Mouse (Mus musculus) embryonic facial prominence, embryonic 10.5 days (tissue): ENCODE measurements around the gene Spon2. TPM values are rescaled to one million over a fixed set of nuclear protein-coding genes. Genes with fewer than 3 reads are reported as not detected.
A peak's percentile ranks its signal among the peaks of the same experiment; 100 is the strongest.

ENCODE experiments used
- DNase-seq: peaks from one replicate; pipeline ENCODE4 v3.0.0-alpha.2; 2017; ENCODE audit warnings: low spot score
- H3K27ac ChIP-seq: fragments of 300-500 bp; sonication (generic); replicated peaks from 2 replicates; pipeline ENCODE4 v1.5.1; 2016; ENCODE audit warnings: mild to moderate bottlenecking
- H3K27me3 ChIP-seq: fragments of 300-500 bp; sonication (generic); replicated peaks from 2 replicates; pipeline ENCODE4 v1.6.1; 2016; ENCODE audit warnings: low read depth, mild to moderate bottlenecking; ENCODE audit not compliant: poor library complexity, severe bottlenecking
- H3K36me3 ChIP-seq: fragments of 300-500 bp; sonication (generic); replicated peaks from 2 replicates; pipeline ENCODE4 v1.6.1; 2016; ENCODE audit warnings: mild to moderate bottlenecking, moderate library complexity
- H3K4me1 ChIP-seq: fragments of 300-500 bp; sonication (generic); 2 replicates; pipeline ENCODE4 v1.6.1; 2016
- H3K4me3 ChIP-seq: fragments of 300-500 bp; sonication (generic); 2 replicates; pipeline ENCODE4 v1.5.1; 2016; ENCODE audit warnings: mild to moderate bottlenecking, moderate library complexity
- H3K9me3 ChIP-seq: fragments of 300-500 bp; sonication (generic); 2 replicates; pipeline ENCODE4 v1.6.1; 2016; ENCODE audit warnings: mild to moderate bottlenecking
- WGBS: fragments of 180-500 bp; shearing (Covaris S2); methylation state at CpG from one replicate; pipeline ENCODE4 v1.1.7; 2016; 5-methylcytosine and 5-hydroxymethylcytosine counted together
- polyA plus RNA-seq: library from polyadenylated mRNA; unstranded; fragments of >200 nt; fragmentation: Nextera tagmentation; extraction: Ambion mirVana; gene quantifications from 2 replicates; pipeline ENCODE4 v1.2.1, GENCODE M21; 2016

Gene Spon2
- 3.5 and 3.6 TPM in 2 replicates for polyA plus RNA-seq

DNA sequence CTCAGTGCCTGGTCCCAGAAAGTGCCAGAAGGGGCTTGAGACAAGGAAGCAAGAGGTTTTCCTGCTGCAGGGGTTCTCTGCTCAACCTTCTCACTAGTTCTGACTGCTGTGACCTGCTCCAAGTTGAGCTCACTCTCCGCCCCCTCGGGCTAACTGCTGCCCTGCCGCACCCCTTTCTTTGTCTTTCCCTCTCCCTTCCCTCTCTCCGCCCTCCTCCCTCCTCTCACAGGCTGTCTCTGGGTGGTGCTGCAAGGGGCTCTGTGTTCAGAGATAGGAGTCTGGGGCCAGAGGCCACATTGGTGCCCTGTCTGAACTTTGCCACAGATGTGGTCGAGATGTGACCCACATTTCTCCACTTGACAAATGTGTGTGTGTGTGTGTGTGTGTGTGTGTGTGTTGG, at the start of gene Spon2:
Gene Spon2 (minus strand): TSS at position 375 of the 400 bp plus-strand sequence.
- no peaks in the 10 kb centered on the region for H3K27me3 ChIP-seq
- H3K36me3 ChIP-seq, result no peaks in the 10 kb centered on the region
- H3K4me1 ChIP-seq, result peaks cover 67% of the 10 kb centered on the region
- WGBS, result 15% methylated on average over 5 of the region's 5 CpGs
- DNase-seq, result peak; percentile 55
- no peaks in the 10 kb centered on the region for H3K9me3 ChIP-seq
- H3K4me3 ChIP-seq, result peak within 1 kb of the TSS; percentile 25; the same call in 1 of the 2 replicates
- H3K27ac ChIP-seq, result peak within 1 kb of the TSS; percentile 72

GRCm38 (mm10) chr5:33254416-33254815, 36.2 kb upstream of the Spon2 start:
- Histone ChIP-seq H3K27ac (no peak overlapping the region), H3K4me1 (no peaks in the 10 kb centered on the region), H3K27me3 (no peaks in the 10 kb centered on the region), H3K9me3 (no peaks in the 10 kb centered on the region), H3K36me3 (peaks cover 100% of the 10 kb centered on the region), H3K4me3 (no peak overlapping the region)
- no peak for DNase-seq
- WGBS, result 91% methylated on average over 5 of the region's 5 CpGs

GRCm38 (mm10) chr5:33248186-33248585, 29.9 kb upstream of the Spon2 start:
- no peak for DNase-seq
- 88% methylated on average over 12 of the region's 12 CpGs for WGBS
- H3K27ac ChIP-seq, result no peak overlapping the region
- H3K27me3 ChIP-seq, result no peaks in the 10 kb centered on the region
- no peaks in the 10 kb centered on the region for H3K9me3 ChIP-seq
- H3K4me1 ChIP-seq, result no peaks in the 10 kb centered on the region
- H3K4me3 ChIP-seq, result no peak overlapping the region
- H3K36me3 ChIP-seq, result peaks cover 99% of the 10 kb centered on the region

GRCm38 (mm10) chr5:33247387-33247786, 29.1 kb upstream of the Spon2 start:
- Histone ChIP-seq H3K4me1 (no peaks in the 10 kb centered on the region), H3K27me3 (no peaks in the 10 kb centered on the region), H3K4me3 (no peak overlapping the region), H3K27ac (no peak overlapping the region), H3K36me3 (peaks cover 99% of the 10 kb centered on the region), H3K9me3 (no peaks in the 10 kb centered on the region)
- peak; percentile 18 for DNase-seq
- WGBS, result 95% methylated on average over 2 of the region's 2 CpGs

DNA sequence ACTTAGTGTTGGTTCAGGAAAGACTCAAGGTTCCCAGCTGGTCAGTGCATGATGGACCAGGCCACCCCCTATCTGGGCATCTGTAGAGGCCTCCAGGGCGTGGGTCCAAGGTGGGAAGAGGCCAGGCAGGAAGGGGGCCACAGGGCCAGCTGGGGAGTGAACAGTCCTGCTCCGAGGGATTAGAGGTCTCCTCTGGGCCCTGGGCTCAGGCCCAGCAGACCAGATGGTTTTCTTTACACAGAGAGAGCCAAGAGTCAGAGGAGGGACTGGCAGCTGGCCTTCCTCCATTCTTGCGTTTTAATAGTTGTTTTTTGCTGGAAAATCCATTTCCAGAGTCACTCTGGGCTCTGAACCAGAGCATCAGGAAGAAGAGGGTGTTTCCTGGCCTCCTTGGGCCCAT, 27.4 kb upstream of the Spon2 start:
- Histone ChIP-seq H3K36me3 (peaks cover 96% of the 10 kb centered on the region), H3K4me3 (no peak overlapping the region), H3K27ac (no peak overlapping the region), H3K27me3 (no peaks in the 10 kb centered on the region), H3K9me3 (no peaks in the 10 kb centered on the region), H3K4me1 (no peaks in the 10 kb centered on the region)
- 77% methylated on average over 3 of the region's 3 CpGs for WGBS
- DNase-seq, result no peak

GRCm38 (mm10) chr5:33244377-33244920, 26.2 kb upstream of the Spon2 start:
- no peak overlapping the region for H3K27ac ChIP-seq
- no peaks in the 10 kb centered on the region for H3K4me1 ChIP-seq
- H3K27me3 ChIP-seq, result no peaks in the 10 kb centered on the region
- H3K36me3 ChIP-seq, result peaks cover 83% of the 10 kb centered on the region
- H3K9me3 ChIP-seq, result no peaks in the 10 kb centered on the region
- WGBS, result 77% methylated on average over 5 of the region's 5 CpGs
- no peak overlapping the region for H3K4me3 ChIP-seq
- DNase-seq, result peak; percentile 21

GRCm38 (mm10) chr5:33239934-33240333, 21.7 kb upstream of the Spon2 start:
- H3K9me3 ChIP-seq, result no peaks in the 10 kb centered on the region
- no peaks in the 10 kb centered on the region for H3K27me3 ChIP-seq
- no peak for DNase-seq
- H3K36me3 ChIP-seq, result peaks cover 39% of the 10 kb centered on the region
- WGBS, result 75% methylated on average over 3 of the region's 3 CpGs
- H3K27ac ChIP-seq, result no peak overlapping the region
- peaks cover 13% of the 10 kb centered on the region for H3K4me1 ChIP-seq
- no peak overlapping the region for H3K4me3 ChIP-seq

DNA sequence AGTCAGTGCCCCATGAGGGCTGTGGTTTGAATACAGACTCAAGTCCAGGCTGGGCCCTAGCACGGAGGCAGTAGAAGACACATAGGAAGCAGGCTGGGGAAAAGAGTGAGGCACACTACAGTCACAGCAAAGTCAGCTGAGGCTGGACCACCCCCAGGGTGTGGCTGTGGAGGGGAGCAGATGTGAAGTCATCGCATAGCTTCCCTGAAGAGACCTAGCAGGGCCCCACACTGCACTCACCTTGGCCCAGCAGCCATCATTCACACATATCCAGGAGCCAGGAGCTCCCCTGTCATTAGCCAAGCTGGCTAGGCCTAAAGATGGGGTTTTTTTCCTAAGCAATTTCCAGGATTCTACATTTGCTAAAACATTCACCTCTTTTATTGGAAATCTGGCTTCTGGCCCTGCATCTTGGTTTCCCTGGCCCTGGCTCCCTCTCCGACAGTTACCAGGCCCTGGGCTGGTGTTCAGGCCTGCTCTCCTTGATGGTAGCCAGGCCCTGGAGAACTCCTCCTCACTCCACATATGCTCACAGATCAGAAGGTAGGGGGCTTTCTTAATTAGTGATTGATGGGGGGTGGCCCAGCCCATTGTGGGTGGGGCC, 21.0 kb upstream of the Spon2 start:
- Histone ChIP-seq H3K36me3 (peaks cover 32% of the 10 kb centered on the region), H3K4me3 (no peak overlapping the region), H3K27me3 (no peaks in the 10 kb centered on the region), H3K9me3 (no peaks in the 10 kb centered on the region), H3K4me1 (peaks cover 13% of the 10 kb centered on the region), H3K27ac (no peak overlapping the region)
- no peak for DNase-seq
- 82% methylated on average over 3 of the region's 3 CpGs for WGBS

GRCm38 (mm10) chr5:33238256-33238645, 20.0 kb upstream of the Spon2 start:
- Histone ChIP-seq H3K27ac (peak overlapping the region; percentile 37), H3K4me1 (peaks cover 13% of the 10 kb centered on the region), H3K9me3 (no peaks in the 10 kb centered on the region), H3K27me3 (no peaks in the 10 kb centered on the region), H3K4me3 (no peak overlapping the region), H3K36me3 (peaks cover 22% of the 10 kb centered on the region)
- 57% methylated on average over 3 of the region's 3 CpGs for WGBS
- DNase-seq, result no peak

DNA sequence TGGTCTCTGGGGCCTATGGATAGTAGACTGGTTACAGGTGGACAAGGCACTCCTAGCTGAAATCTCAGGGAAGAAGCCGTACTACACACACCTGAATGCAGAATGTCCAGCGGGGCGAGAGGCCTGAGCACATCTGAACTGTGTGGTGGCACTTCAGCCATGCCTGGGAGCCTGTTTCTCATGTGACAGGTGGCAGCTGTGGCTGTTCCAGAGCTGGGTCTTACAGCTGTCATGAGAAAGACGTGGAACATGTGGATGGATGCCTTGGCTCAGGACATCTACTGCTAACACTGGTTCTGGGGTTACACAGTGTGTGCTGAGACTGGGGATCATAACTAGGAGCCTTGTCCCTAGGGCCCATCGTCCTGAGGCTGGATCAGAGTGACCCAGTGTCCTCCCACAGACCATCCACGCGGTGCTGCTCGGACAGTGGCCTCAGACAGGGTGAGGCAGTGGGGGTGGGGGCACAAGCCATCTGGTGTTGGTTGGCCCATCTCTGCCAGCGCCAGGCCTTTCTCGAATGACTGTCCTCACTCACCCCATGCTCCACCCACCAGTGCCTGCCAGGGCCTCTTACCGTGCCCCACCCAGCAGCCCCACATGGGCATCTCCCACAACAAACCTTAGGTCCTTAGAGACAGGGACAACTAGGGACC, 19.5 kb upstream of the Spon2 start:
- H3K9me3 ChIP-seq, result no peaks in the 10 kb centered on the region
- no peak for DNase-seq
- H3K4me3 ChIP-seq, result no peak overlapping the region
- WGBS, result 89% methylated on average over 11 of the region's 11 CpGs
- H3K27ac ChIP-seq, result peak overlapping the region; percentile 37
- peaks cover 13% of the 10 kb centered on the region for H3K4me1 ChIP-seq
- peaks cover 17% of the 10 kb centered on the region for H3K36me3 ChIP-seq
- no peaks in the 10 kb centered on the region for H3K27me3 ChIP-seq

- Histone ChIP-seq H3K36me3 (no peaks in the 10 kb centered on the region), H3K4me1 (peaks cover 16% of the 10 kb centered on the region), H3K27ac (no peak overlapping the region), H3K4me3 (no peak overlapping the region), H3K27me3 (no peaks in the 10 kb centered on the region), H3K9me3 (no peaks in the 10 kb centered on the region)
- WGBS, result 75% methylated on average over 13 of the region's 13 CpGs
- no peak for DNase-seq
Observed at GRCm38 (mm10) chr5:33234391-33235031, 16.3 kb upstream of the Spon2 start.

GRCm38 (mm10) chr5:33232791-33233190, 14.5 kb upstream of the Spon2 start:
- Histone ChIP-seq H3K4me1 (peaks cover 10% of the 10 kb centered on the region), H3K27me3 (no peaks in the 10 kb centered on the region), H3K27ac (no peak overlapping the region), H3K9me3 (no peaks in the 10 kb centered on the region), H3K4me3 (no peak overlapping the region), H3K36me3 (no peaks in the 10 kb centered on the region)
- no peak for DNase-seq
- 84% methylated on average over 5 of the region's 5 CpGs for WGBS

DNA sequence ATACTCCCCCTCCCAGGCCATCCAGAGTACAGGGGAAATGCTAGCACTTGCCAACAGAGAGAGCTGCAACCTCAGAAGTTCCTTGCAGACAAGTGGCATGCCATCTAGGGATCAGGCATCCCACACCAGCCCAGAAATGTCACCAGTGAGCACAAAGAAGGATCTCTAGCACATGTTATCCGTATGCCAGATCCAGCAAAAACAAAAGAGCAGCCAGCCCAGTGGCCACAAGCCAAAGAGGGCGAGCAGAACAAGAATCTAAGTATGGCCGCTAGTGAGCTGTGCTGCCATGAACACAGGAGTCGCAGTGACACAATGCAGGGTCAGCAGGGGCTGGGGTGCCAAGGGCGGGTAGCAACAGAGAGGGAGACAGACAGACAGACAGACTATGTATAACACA, 12.0 kb upstream of the Spon2 start:
- H3K27ac ChIP-seq, result no peak overlapping the region
- peaks cover 10% of the 10 kb centered on the region for H3K4me1 ChIP-seq
- 71% methylated on average over 5 of the region's 5 CpGs for WGBS
- H3K27me3 ChIP-seq, result no peaks in the 10 kb centered on the region
- no peaks in the 10 kb centered on the region for H3K9me3 ChIP-seq
- H3K36me3 ChIP-seq, result no peaks in the 10 kb centered on the region
- no peak for DNase-seq
- no peak overlapping the region for H3K4me3 ChIP-seq
